Mouse (Mus musculus) hindbrain, embryonic 12.5 days (tissue): Measurements from ENCODE around the gene Styk1. TPM values are rescaled to one million over a fixed set of nuclear protein-coding genes. Genes with fewer than 3 reads are reported as not detected.

ENCODE experiments used
- ATAC-seq: fragments of 200-750 bp; cut with Nextera tagmentation; 2 replicates; pipeline ENCODE4 v1.8.0; 2017; ENCODE audit warnings: moderate TSS enrichment; ENCODE audit not compliant: low FRiP score
- H3K27ac ChIP-seq: fragments of 300-500 bp; sonication (generic); 2 replicates; pipeline ENCODE4 v1.5.1; 2016; ENCODE audit warnings: mild to moderate bottlenecking
- H3K27me3 ChIP-seq: fragments of 300-500 bp; sonication (generic); 2 replicates; pipeline ENCODE4 v1.6.1; 2016; ENCODE audit warnings: mild to moderate bottlenecking
- H3K36me3 ChIP-seq: fragments of 300-500 bp; sonication (generic); 2 replicates; pipeline ENCODE4 v1.6.1; 2016; ENCODE audit warnings: mild to moderate bottlenecking
- H3K4me1 ChIP-seq: fragments of 300-500 bp; sonication (generic); 2 replicates; pipeline ENCODE4 v1.6.1; 2016
- H3K4me2 ChIP-seq: fragments of 300-500 bp; sonication (generic); replicated peaks from 2 replicates; pipeline ENCODE4 v1.6.1; 2016; ENCODE audit warnings: mild to moderate bottlenecking
- H3K4me3 ChIP-seq: fragments of 300-500 bp; sonication (generic); 2 replicates; pipeline ENCODE4 v1.5.1; 2016; ENCODE audit warnings: mild to moderate bottlenecking
- H3K9ac ChIP-seq: fragments of 300-500 bp; sonication (generic); 2 replicates; pipeline ENCODE4 v1.6.1; 2016; ENCODE audit warnings: mild to moderate bottlenecking, moderate library complexity
- H3K9me3 ChIP-seq: fragments of 300-500 bp; sonication (generic); replicated peaks from 2 replicates; pipeline ENCODE4 v1.6.1; 2016; ENCODE audit warnings: mild to moderate bottlenecking
- WGBS: fragments of 180-500 bp; shearing (Covaris S2); methylation state at CpG from one replicate; pipeline ENCODE4 v1.1.7; 2016; 5-methylcytosine and 5-hydroxymethylcytosine counted together
- polyA plus RNA-seq: library from polyadenylated mRNA; unstranded; fragments of >200 nt; fragmentation: Nextera tagmentation; extraction: Ambion mirVana; gene quantifications from 2 replicates; pipeline ENCODE4 v1.2.1, GENCODE M21; 2016

Gene Styk1
- polyA plus RNA-seq, 1 experiment from 2014 or later: 1.5 TPM

DNA sequence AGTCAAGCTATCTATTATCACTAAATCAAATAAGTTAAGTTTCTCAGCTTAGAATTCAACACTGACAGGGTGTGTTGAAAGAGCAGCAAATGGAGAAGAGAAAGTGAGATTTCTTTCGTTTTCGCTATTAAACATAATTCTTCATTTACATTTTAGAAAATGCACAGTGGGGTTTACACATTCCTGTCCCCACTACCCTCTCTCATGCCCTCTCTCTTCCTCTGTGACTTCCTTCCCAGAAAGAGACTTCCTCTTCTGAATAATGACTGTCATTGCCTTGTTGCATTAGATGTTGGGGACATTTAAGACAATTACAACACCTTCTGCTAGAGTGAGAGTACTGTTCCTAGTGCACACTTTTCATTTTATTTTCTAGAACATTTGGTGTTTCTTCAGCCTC is 83.8 kb downstream of the Styk1 start:
- H3K27me3 ChIP-seq: no peaks in the 10 kb centered on the region
- no peaks in the 10 kb centered on the region for H3K9me3 ChIP-seq
- H3K27ac ChIP-seq: no peak overlapping the region
- H3K4me1 ChIP-seq: no peaks in the 10 kb centered on the region
- H3K4me3 ChIP-seq: no peak overlapping the region
- no peak overlapping the region for H3K9ac ChIP-seq
- no peak for ATAC-seq
- H3K36me3 ChIP-seq: no peaks in the 10 kb centered on the region
- 86% methylated on average over 2 of the region's 2 CpGs for WGBS
- H3K4me2 ChIP-seq: no peak overlapping the region

GRCm38 (mm10) chr6:131264175-131264574 is 89.2 kb downstream of the Styk1 start:
- Histone ChIP-seq H3K27me3 (no peaks in the 10 kb centered on the region), H3K4me3 (no peak overlapping the region), H3K27ac (no peak overlapping the region), H3K4me2 (no peak overlapping the region), H3K36me3 (no peaks in the 10 kb centered on the region), H3K9ac (no peak overlapping the region), H3K4me1 (no peaks in the 10 kb centered on the region), H3K9me3 (no peaks in the 10 kb centered on the region; the same call in 1 of the 2 replicates)
- WGBS: 86% methylated on average over 5 of the region's 5 CpGs
- no peak for ATAC-seq

DNA sequence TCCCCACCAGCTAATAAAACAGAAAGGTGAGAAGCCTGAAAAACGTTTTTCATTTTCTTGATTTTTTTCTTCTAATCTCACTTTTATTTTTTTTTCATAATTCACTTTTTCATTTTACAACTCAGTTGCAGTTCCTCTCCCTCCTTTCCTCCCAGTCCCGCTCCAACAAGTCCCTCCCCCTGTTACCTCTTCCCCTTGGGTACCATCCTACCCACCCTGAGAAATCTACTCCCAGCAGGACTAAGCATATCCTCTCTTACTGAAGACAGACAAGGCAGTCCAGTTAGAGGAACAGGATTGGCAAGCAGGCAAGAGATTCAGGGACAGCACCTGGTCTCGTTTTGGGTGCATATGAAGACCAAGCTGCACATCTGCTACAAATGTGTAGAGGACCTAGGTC is 90.6 kb downstream of the Styk1 start:
- no peaks in the 10 kb centered on the region for H3K36me3 ChIP-seq
- H3K9ac ChIP-seq: no peak overlapping the region
- H3K4me3 ChIP-seq: no peak overlapping the region
- no peaks in the 10 kb centered on the region for H3K27me3 ChIP-seq
- no peaks in the 10 kb centered on the region; the same call in 1 of the 2 replicates for H3K9me3 ChIP-seq
- ATAC-seq: no peak
- H3K27ac ChIP-seq: no peak overlapping the region
- 62% methylated on average over 3 of the region's 3 CpGs for WGBS
- no peaks in the 10 kb centered on the region for H3K4me1 ChIP-seq
- no peak overlapping the region for H3K4me2 ChIP-seq

- Histone ChIP-seq H3K4me3 (no peak overlapping the region), H3K4me1 (no peaks in the 10 kb centered on the region), H3K27me3 (no peaks in the 10 kb centered on the region), H3K9ac (no peak overlapping the region), H3K36me3 (no peaks in the 10 kb centered on the region), H3K9me3 (no peaks in the 10 kb centered on the region; the same call in 1 of the 2 replicates), H3K27ac (no peak overlapping the region), H3K4me2 (no peak overlapping the region)
- no peak for ATAC-seq
- WGBS: 81% methylated on average over 3 of the region's 3 CpGs
Observed at GRCm38 (mm10) chr6:131262009-131262408, 91.4 kb downstream of the Styk1 start.

Other genes starting within 250 kb of the Styk1 start
- gene Klra2, start 106.2 kb downstream of the Styk1 start, polyA plus RNA-seq: not detected in 2 replicates
- gene Magohb, start 60.4 kb downstream of the Styk1 start, polyA plus RNA-seq: 49.0 and 57.2 TPM in 2 replicates
- gene Ybx3, start 34.9 kb upstream of the Styk1 start, polyA plus RNA-seq: 24.6 and 26.4 TPM in 2 replicates
- not detected in 2 replicates for gene 5430401F13Rik, start 132.8 kb upstream of the Styk1 start, polyA plus RNA-seq
- gene Gm6619, start 132.8 kb upstream of the Styk1 start, polyA plus RNA-seq: 0.43 TPM in 1 of 2 replicates, not detected in the other